Mouse (Mus musculus): Measurements from ENCODE around the gene Pwwp2a.

The Pwwp2a gene

GRCm38 (mm10) chr11:43727796-43728195, 46.0 kb downstream of the Pwwp2a start:
- DNase-seq = no peak

GRCm38 (mm10) chr11:43728737-43729301, 47.0 kb downstream of the Pwwp2a start:
- DNase-seq = no peak

GRCm38 (mm10) chr11:43747233-43748226, 65.7 kb downstream of the Pwwp2a start, which contains the start of gene Ttc1:
Ttc1 (minus strand) TSS chr11:43748008.
- peak; percentile 98 for DNase-seq

- no peak for DNase-seq
Measured at GRCm38 (mm10) chr11:43751542-43751941, 69.7 kb downstream of the Pwwp2a start.

- no peak for DNase-seq
Measured at GRCm38 (mm10) chr11:43754568-43754967, 72.8 kb downstream of the Pwwp2a start.

- no peak for DNase-seq
Measured at GRCm38 (mm10) chr11:43755411-43755810, 73.6 kb downstream of the Pwwp2a start.

- no peak for DNase-seq
Measured at GRCm38 (mm10) chr11:43758436-43758835, 76.6 kb downstream of the Pwwp2a start.

GRCm38 (mm10) chr11:43766922-43767648, 85.3 kb downstream of the Pwwp2a start:
- peak; percentile 71 for DNase-seq

GRCm38 (mm10) chr11:43767749-43768148, 86.0 kb downstream of the Pwwp2a start:
- DNase-seq = no peak

- no peak for DNase-seq
Measured at GRCm38 (mm10) chr11:43770110-43770509, 88.3 kb downstream of the Pwwp2a start.

All from cerebellum, adult 9-10 months (tissue).